Mouse (Mus musculus) forebrain, embryonic 14.5 days (tissue): ENCODE measurements around the gene Apol6. TPM values are rescaled to one million over a fixed set of nuclear protein-coding genes. Genes with fewer than 3 reads are reported as not detected.

ENCODE experiments used
- ATAC-seq: fragments of 200-750 bp; cut with Nextera tagmentation; 2 replicates; pipeline ENCODE4 v1.8.0; 2017; ENCODE audit warnings: mild to moderate bottlenecking, moderate library complexity
- DNase-seq: peaks from one replicate; pipeline ENCODE4 v3.0.0-alpha.2; 2015; ENCODE audit warnings: low spot score
- H3K27ac ChIP-seq: fragments of 300-500 bp; sonication (generic); 2 replicates; pipeline ENCODE4 v1.5.1; 2014; ENCODE audit warnings: low read depth, mild to moderate bottlenecking, control low read depth, low read length, moderate library complexity
- H3K27me3 ChIP-seq: fragments of 300-500 bp; sonication (generic); replicated peaks from 2 replicates; pipeline ENCODE4 v1.6.1; 2014; ENCODE audit warnings: low read length, control low read depth, mixed read lengths; ENCODE audit not compliant: control insufficient read depth, insufficient read depth
- H3K36me3 ChIP-seq: fragments of 300-500 bp; sonication (generic); 2 replicates; pipeline ENCODE4 v1.6.1; 2014; ENCODE audit warnings: low read length, control low read depth; ENCODE audit not compliant: control insufficient read depth, insufficient read depth
- H3K4me1 ChIP-seq: fragments of 300-500 bp; sonication (generic); 2 replicates; pipeline ENCODE4 v1.6.1; 2014; ENCODE audit warnings: antibody characterized with exemption, low read length, control low read depth; ENCODE audit not compliant: control insufficient read depth, insufficient read depth
- H3K4me2 ChIP-seq: fragments of 300-500 bp; sonication (generic); 2 replicates; pipeline ENCODE4 v1.6.1; 2014; ENCODE audit warnings: mild to moderate bottlenecking, control low read depth, low read length
- H3K4me3 ChIP-seq: fragments of 300-500 bp; sonication (generic); 2 replicates; pipeline ENCODE4 v1.5.1; 2014; ENCODE audit warnings: low read depth, low read length, control low read depth
- H3K9ac ChIP-seq: fragments of 300-500 bp; sonication (generic); 2 replicates; pipeline ENCODE4 v1.6.1; 2014; ENCODE audit warnings: mild to moderate bottlenecking, low read length, control low read depth, moderate library complexity
- H3K9me3 ChIP-seq: fragments of 300-500 bp; sonication (generic); replicated peaks from 2 replicates; pipeline ENCODE4 v1.6.1; 2016; ENCODE audit warnings: low read length, control low read depth, mixed read lengths; ENCODE audit not compliant: control insufficient read depth
- WGBS: fragments of 180-500 bp; shearing (Covaris S2); extraction: QIAGEN DNeasy Blood & Tissue Kit; methylation state at CpG from one replicate; pipeline ENCODE4 v1.1.7; 2014; 5-methylcytosine and 5-hydroxymethylcytosine counted together
- polyA plus RNA-seq: library from polyadenylated mRNA; unstranded; fragments of >200 nt; fragmentation: Nextera tagmentation; extraction: Ambion mirVana; gene quantifications from 2 replicates; pipeline ENCODE4 v1.2.1, GENCODE M21; 2014

Gene Apol6
- polyA plus RNA-seq, 1 experiment from 2014 or later = not detected

DNA sequence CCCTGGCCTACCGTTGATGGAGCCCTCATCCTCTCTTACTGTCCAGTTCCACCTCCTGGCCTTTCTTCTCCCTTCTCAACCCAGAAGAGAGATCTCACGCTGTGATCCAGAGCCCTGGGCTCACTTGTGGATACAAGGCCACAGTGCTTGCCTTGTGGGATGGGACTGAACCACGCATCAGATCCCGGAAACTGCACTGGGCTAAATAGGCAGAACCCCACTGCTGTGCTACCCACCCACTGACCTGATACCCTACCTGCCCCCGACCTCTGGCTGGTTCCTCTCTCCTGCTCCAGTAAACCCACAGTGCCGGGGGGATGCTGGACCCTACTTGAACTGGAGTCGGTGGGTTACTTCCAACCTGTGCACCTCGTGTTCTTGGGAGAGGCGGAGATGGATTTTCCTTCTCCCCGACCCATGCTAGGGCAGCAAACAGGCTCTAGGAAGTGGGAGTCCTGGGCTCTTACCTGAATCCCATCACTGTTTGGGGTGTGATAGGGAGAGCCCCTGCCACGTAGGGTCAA lies 26.3 kb downstream of the Apol6 start:
- 87% methylated on average over 11 of the region's 11 CpGs for WGBS
- no peak overlapping the region for H3K27ac ChIP-seq

DNA sequence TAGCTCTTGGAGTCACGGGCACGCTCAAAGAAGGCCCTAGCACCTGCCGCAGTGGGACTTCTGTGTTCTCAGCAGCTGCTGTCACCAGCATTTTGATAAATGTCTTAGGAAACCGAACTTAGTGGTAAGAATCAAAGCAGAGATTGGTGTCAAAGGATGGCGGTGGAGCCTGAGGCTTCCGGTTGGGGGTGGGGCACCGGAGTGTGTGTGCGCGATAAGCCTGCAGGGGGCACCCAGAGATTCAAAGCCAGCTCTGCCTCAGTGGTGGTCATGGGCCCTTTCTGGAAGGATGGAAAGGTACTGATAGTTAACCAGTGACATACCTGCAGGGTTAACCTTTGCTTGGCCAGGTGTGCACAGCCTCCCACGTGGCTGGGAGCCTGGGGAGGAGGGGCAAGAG lies 27.0 kb downstream of the Apol6 start:
- Histone ChIP-seq H3K4me2 (peak overlapping the region; percentile 18; the same call in 1 of the 2 replicates), H3K4me1 (no peaks in the 10 kb centered on the region), H3K36me3 (peaks cover 3% of the 10 kb centered on the region), H3K9ac (no peak overlapping the region), H3K9me3 (no peaks in the 10 kb centered on the region), H3K27ac (no peak overlapping the region), H3K27me3 (no peaks in the 10 kb centered on the region), H3K4me3 (no peak overlapping the region)
- DNase-seq (peak; percentile 49), ATAC-seq (peak; percentile 61; the same call in 1 of the 2 replicates)
- 23% methylated on average over 10 of the region's 10 CpGs for WGBS

More for the DNA sequence above, 26.3 kb downstream of the Apol6 start:
- Histone ChIP-seq H3K4me1 (no peaks in the 10 kb centered on the region), H3K9ac (no peak overlapping the region), H3K4me3 (no peak overlapping the region), H3K4me2 (no peak overlapping the region), H3K9me3 (no peaks in the 10 kb centered on the region), H3K27me3 (no peaks in the 10 kb centered on the region), H3K36me3 (no peaks in the 10 kb centered on the region)
- DNase-seq = no peak
- ATAC-seq = no peak

DNA sequence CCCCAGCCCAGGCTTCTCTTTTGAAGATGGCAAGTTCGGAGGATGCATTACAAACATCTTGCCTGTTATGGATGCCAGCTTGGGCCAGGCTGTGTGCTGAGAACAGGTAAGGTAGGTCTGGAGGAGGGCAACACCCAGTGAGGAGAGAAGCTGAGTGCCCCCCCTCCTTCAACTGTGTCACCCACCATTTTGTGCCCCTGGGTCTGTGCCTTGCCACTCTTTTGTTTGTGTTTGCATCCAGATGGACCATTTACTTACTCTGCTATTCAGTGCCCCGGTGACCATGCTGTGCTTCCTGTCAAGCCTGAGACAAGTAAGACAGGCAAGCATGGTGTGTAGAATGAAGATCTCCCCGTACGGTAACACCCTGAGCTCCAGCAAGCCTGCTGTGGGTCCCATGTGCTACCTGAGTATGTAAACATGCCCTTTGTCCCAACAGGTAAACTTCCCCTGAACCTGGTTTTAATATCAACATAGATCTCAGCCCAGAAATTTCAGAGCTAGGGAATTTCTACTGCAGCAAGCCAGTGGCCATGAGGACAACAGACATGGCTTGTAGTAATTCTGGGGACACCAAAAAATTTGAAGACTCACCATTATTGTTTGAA lies 28.1 kb downstream of the Apol6 start:
- ATAC-seq (no peak), DNase-seq (no peak)
- H3K9me3 ChIP-seq = no peaks in the 10 kb centered on the region
- H3K4me2 ChIP-seq = no peak overlapping the region
- 55% methylated on average over 4 of the region's 4 CpGs for WGBS
- no peak overlapping the region for H3K4me3 ChIP-seq
- H3K9ac ChIP-seq = no peak overlapping the region
- H3K4me1 ChIP-seq = no peaks in the 10 kb centered on the region
- no peaks in the 10 kb centered on the region for H3K27me3 ChIP-seq
- H3K36me3 ChIP-seq = peaks cover 14% of the 10 kb centered on the region
- H3K27ac ChIP-seq = no peak overlapping the region

DNA sequence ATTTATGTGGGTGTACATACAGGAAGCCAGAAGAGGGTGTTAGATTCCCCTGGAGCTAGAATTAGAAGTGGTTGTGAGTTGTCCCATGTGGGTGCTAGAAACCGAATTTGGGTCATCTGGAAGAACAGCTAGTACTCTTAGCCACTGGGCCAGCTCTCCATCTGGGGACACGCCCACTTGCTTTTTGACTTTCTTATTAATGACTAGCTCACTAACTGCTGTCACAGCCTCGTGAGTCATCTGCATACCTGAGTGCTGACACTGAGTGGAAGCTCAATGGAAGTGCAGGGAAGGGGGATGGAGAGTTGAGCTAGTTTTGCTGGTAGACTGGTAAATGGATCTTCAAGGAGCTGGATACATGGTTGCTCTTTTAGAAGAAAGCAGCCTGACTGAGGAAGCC lies 32.0 kb downstream of the Apol6 start:
- Histone ChIP-seq H3K4me1 (no peaks in the 10 kb centered on the region), H3K36me3 (peaks cover 35% of the 10 kb centered on the region), H3K27me3 (no peaks in the 10 kb centered on the region), H3K9ac (no peak overlapping the region), H3K4me3 (no peak overlapping the region), H3K27ac (no peak overlapping the region), H3K4me2 (no peak overlapping the region), H3K9me3 (no peaks in the 10 kb centered on the region)
- WGBS = 87% methylated on average over 3 of the region's 3 CpGs
- DNase-seq (no peak), ATAC-seq (no peak)

DNA sequence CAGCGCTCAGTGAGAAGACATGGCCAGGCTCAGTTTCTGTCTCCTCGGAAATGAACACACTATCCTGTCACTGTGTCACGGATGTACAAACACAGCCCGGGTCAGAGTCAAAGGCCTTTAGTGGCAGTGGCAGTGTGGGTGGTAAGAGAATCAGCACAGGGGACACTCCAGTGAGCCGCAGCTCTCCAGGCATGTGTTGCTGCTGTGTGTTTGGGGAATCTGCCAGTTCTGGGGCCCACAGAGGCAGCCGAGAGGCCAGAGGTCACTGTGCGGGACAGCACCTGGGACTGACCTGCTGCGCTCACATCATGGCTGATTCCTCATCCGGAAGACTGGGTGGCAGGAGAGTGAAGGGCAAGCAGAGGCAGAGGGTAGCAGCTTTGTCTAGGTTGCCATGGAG lies 33.4 kb downstream of the Apol6 start:
- Histone ChIP-seq H3K9ac (no peak overlapping the region), H3K27ac (no peak overlapping the region), H3K4me2 (no peak overlapping the region), H3K4me3 (no peak overlapping the region), H3K9me3 (no peaks in the 10 kb centered on the region), H3K4me1 (no peaks in the 10 kb centered on the region), H3K36me3 (peaks cover 49% of the 10 kb centered on the region), H3K27me3 (no peaks in the 10 kb centered on the region)
- 92% methylated on average over 9 of the region's 9 CpGs for WGBS
- ATAC-seq (no peak), DNase-seq (no peak)

DNA sequence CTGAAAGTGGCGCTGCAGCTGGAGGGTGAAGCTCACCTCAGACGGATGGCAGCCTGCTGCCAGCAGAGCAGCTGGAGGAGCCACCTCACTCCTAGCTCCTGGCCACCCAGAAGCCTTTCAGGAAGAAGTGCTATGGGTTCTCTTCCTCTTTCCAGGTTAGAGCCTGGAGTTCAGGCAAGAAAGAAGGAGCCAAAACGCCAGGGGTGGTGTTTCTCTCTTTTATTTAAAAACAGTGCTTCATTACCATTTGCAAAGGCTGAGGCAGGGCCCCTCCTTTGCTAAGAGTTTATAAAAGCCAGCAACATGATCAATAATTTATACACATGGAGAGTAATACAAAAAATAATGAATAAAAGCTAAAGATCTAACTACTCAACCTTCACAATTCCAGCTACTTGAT lies 34.3 kb downstream of the Apol6 start:
- Histone ChIP-seq H3K27ac (no peak overlapping the region), H3K4me1 (no peaks in the 10 kb centered on the region), H3K36me3 (peaks cover 54% of the 10 kb centered on the region), H3K27me3 (no peaks in the 10 kb centered on the region), H3K4me2 (no peak overlapping the region), H3K9ac (no peak overlapping the region), H3K9me3 (no peaks in the 10 kb centered on the region), H3K4me3 (no peak overlapping the region)
- no peak for DNase-seq
- 45% methylated on average over 3 of the region's 3 CpGs for WGBS
- ATAC-seq = no peak

DNA sequence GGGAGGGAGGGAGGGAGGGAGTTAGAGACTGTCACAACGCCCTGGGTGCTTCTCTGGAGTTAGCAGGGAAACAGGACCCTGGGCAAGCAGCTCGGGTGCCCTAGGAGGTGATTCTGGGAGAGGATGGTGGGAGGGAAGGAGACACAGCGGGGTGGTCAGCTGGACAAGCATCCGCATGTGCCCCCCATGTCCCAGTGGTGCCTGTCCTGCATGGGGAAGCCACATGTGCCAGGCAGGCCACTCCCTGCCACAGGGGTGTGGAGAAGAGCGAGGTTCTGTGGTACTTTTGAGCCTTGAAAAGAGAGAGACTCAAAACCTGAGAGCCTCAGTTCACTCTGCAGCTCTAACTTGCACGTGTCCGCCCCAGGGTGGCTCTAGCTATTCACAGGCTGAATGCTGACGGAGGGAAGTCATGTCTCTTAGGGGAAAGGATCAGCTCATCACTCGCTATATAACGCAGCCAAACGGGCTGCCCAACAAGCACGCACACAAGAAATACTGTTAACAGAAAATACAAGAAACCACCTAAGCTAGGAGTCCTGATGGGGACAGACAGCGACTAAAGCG lies 34.8 kb downstream of the Apol6 start:
- DNase-seq (no peak), ATAC-seq (no peak)
- Histone ChIP-seq H3K4me1 (no peaks in the 10 kb centered on the region), H3K9ac (no peak overlapping the region), H3K27me3 (no peaks in the 10 kb centered on the region), H3K36me3 (peaks cover 59% of the 10 kb centered on the region), H3K4me3 (no peak overlapping the region), H3K4me2 (no peak overlapping the region), H3K9me3 (no peaks in the 10 kb centered on the region), H3K27ac (no peak overlapping the region)
- WGBS = 54% methylated on average over 14 of the region's 14 CpGs

DNA sequence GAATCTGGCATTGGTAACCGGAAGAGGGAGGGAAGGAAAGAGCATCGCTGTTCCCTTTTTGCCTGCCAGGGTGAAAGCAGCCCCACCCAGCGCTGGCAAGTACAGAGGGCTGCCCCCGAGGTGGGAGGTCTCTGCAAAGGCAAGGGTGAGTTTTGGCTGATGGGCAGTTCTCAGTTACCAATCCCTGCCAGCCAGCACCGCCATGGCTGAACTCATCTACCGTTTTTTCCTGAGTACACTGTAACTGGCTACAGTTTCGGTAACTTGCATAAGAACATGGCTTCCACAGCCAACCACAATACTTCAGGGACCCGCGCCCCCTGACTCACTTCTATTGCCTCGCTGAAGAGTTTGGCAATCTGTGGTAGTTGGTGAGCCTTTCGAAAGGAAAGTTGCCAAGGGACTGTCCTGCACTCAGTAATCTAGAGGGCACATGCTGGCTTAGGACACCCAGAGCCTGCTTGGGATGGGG lies 35.4 kb downstream of the Apol6 start:
- no peak overlapping the region for H3K4me3 ChIP-seq
- no peaks in the 10 kb centered on the region for H3K27me3 ChIP-seq
- no peak overlapping the region for H3K4me2 ChIP-seq
- 73% methylated on average over 11 of the region's 11 CpGs for WGBS
- no peak overlapping the region for H3K27ac ChIP-seq
- DNase-seq (no peak), ATAC-seq (no peak)
- no peak overlapping the region for H3K9ac ChIP-seq
- no peaks in the 10 kb centered on the region for H3K9me3 ChIP-seq
- H3K36me3 ChIP-seq = peaks cover 65% of the 10 kb centered on the region
- H3K4me1 ChIP-seq = no peaks in the 10 kb centered on the region

DNA sequence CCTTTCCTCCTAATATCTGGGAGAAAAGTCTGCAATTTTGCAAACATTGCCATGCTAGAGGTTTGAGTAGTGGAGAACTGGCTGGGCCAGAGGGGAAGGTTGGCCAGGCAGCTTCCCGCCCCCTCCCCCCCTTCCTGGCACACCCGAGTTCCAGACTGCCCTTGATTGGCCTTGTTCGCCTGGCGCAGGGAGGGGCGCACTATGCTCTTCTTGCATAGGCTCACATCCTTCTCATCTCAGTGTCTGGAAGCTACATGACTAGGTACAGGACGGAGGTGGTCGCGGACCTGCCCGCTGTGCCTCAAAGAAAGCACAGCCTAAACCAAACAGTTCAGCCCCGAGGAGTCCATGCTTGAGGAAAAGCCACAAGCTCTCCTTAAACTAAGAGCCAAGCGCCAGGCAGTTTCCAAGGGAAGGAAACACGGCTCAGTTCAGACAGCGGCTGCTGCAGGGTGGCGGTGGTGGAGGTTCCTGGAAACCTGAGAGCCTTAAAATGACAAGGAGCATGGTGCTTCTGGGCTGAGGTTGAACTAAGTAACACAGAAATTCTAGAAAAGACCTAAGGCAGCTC lies 36.2 kb downstream of the Apol6 start:
- Histone ChIP-seq H3K9me3 (no peaks in the 10 kb centered on the region), H3K36me3 (peaks cover 73% of the 10 kb centered on the region), H3K4me3 (no peak overlapping the region), H3K4me2 (no peak overlapping the region), H3K27ac (no peak overlapping the region), H3K9ac (no peak overlapping the region), H3K4me1 (no peaks in the 10 kb centered on the region), H3K27me3 (no peaks in the 10 kb centered on the region)
- 78% methylated on average over 14 of the region's 14 CpGs for WGBS
- ATAC-seq (no peak), DNase-seq (no peak)
